Mouse (Mus musculus) stomach, embryonic 16.5 days (tissue): ENCODE measurements around the gene Arid3b. TPM values are rescaled to one million over a fixed set of nuclear protein-coding genes. Genes with fewer than 3 reads are reported as not detected.

Experiments used
- ATAC-seq: fragments of 200-750 bp; cut with Nextera tagmentation; 2 replicates; pipeline ENCODE4 v1.8.0; 2017; ENCODE audit warnings: moderate number of reproducible peaks, moderate TSS enrichment; ENCODE audit not compliant: insufficient read depth, low FRiP score
- H3K27ac ChIP-seq: fragments of 300-500 bp; sonication (generic); 2 replicates; pipeline ENCODE4 v1.5.1; 2014; ENCODE audit warnings: low read length
- H3K27me3 ChIP-seq: fragments of 300-500 bp; sonication (generic); 2 replicates; pipeline ENCODE4 v1.6.1; 2014; ENCODE audit warnings: low read length, control low read depth, mixed read lengths; ENCODE audit not compliant: control insufficient read depth, insufficient read depth
- H3K36me3 ChIP-seq: fragments of 300-500 bp; sonication (generic); 2 replicates; pipeline ENCODE4 v1.6.1; 2014; ENCODE audit warnings: low read length; ENCODE audit not compliant: control insufficient read depth, insufficient read depth
- H3K4me1 ChIP-seq: fragments of 300-500 bp; sonication (generic); 2 replicates; pipeline ENCODE4 v1.6.1; 2014; ENCODE audit warnings: low read length, control low read depth, mixed read lengths; ENCODE audit not compliant: control insufficient read depth, insufficient read depth
- H3K4me2 ChIP-seq: fragments of 300-500 bp; sonication (generic); 2 replicates; pipeline ENCODE4 v1.6.1; 2014; ENCODE audit warnings: low read depth, low read length, mixed read lengths
- H3K4me3 ChIP-seq: fragments of 300-500 bp; sonication (generic); replicated peaks from 2 replicates; pipeline ENCODE4 v1.5.1; 2014; ENCODE audit warnings: mild to moderate bottlenecking, low read length
- H3K9ac ChIP-seq: fragments of 300-500 bp; sonication (generic); 2 replicates; pipeline ENCODE4 v1.6.1; 2014; ENCODE audit warnings: low read length
- H3K9me3 ChIP-seq: fragments of 300-500 bp; sonication (generic); replicated peaks from 2 replicates; pipeline ENCODE4 v1.6.1; 2016; ENCODE audit warnings: low read length, control low read depth; ENCODE audit not compliant: control insufficient read depth
- WGBS: fragments of 180-500 bp; shearing (Covaris S2); extraction: QIAGEN DNeasy Blood & Tissue Kit; methylation state at CpG from one replicate; pipeline ENCODE4 v1.1.7; 2014; 5-methylcytosine and 5-hydroxymethylcytosine counted together
- polyA plus RNA-seq: library from polyadenylated mRNA; unstranded; fragments of >200 nt; fragmentation: Nextera tagmentation; extraction: Ambion mirVana; gene quantifications from 2 replicates; pipeline ENCODE4 v1.2.1, GENCODE M21; 2015

Gene Arid3b
- polyA plus RNA-seq, 1 experiment from 2014 or later, result 4.5 TPM

- ATAC-seq, result no peak
- no peak overlapping the region for H3K4me3 ChIP-seq
- peaks cover 10% of the 10 kb centered on the region for H3K27me3 ChIP-seq
- no peaks in the 10 kb centered on the region for H3K9me3 ChIP-seq
- no peaks in the 10 kb centered on the region for H3K36me3 ChIP-seq
- H3K4me2 ChIP-seq, result 0 out of 2 replicates have a peak overlapping the region, but pooled peaks have one; percentile 12
- H3K27ac ChIP-seq, result no peak overlapping the region
- H3K4me1 ChIP-seq, result peaks cover 27% of the 10 kb centered on the region
- no peak overlapping the region for H3K9ac ChIP-seq
- 33% methylated on average over 11 of the region's 11 CpGs for WGBS
Measured at GRCm38 (mm10) chr9:57834629-57835417, 1.8 kb downstream of the Arid3b start.

DNA sequence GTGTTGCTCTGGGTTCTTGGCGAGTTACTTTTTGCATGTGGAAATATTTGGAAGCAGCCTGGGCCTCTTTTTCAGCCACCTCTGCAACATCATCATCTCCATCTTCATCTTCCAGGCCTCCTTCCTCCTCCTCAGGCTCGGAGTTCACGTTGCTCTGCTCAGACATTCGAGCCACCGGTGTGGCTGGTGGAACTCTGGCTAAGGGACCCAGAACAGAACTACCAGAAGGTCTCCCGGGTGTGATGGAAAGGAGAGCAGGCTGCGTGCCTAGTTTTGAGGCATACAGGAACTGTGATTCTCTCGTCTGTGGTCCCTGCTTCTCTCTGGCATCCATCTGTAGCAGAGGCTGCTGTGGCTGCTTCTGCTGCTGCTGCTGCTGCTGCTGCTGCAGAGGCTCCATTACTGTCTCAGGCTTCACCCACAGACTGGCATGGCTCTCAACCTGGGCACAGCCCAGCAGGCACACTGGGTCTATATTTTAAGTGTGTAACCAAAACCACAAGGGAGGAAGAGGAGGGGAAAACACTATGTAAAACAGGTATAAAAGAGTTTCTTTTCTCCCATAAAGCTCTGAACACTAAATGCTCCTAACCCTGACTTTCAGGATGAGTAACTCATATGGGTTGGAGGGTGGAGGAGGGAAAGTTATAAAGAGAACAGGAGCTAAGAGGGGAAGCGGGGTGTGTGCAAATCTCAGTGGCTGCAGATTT is 2.7 kb downstream of the Arid3b start:
- H3K9me3 ChIP-seq, result no peaks in the 10 kb centered on the region
- H3K36me3 ChIP-seq, result no peaks in the 10 kb centered on the region
- H3K4me2 ChIP-seq, result no peak overlapping the region
- peaks cover 16% of the 10 kb centered on the region for H3K27me3 ChIP-seq
- peaks cover 27% of the 10 kb centered on the region for H3K4me1 ChIP-seq
- no peak for ATAC-seq
- no peak overlapping the region for H3K9ac ChIP-seq
- no peak overlapping the region for H3K27ac ChIP-seq
- 86% methylated on average over 9 of the region's 9 CpGs for WGBS
- no peak overlapping the region for H3K4me3 ChIP-seq

DNA sequence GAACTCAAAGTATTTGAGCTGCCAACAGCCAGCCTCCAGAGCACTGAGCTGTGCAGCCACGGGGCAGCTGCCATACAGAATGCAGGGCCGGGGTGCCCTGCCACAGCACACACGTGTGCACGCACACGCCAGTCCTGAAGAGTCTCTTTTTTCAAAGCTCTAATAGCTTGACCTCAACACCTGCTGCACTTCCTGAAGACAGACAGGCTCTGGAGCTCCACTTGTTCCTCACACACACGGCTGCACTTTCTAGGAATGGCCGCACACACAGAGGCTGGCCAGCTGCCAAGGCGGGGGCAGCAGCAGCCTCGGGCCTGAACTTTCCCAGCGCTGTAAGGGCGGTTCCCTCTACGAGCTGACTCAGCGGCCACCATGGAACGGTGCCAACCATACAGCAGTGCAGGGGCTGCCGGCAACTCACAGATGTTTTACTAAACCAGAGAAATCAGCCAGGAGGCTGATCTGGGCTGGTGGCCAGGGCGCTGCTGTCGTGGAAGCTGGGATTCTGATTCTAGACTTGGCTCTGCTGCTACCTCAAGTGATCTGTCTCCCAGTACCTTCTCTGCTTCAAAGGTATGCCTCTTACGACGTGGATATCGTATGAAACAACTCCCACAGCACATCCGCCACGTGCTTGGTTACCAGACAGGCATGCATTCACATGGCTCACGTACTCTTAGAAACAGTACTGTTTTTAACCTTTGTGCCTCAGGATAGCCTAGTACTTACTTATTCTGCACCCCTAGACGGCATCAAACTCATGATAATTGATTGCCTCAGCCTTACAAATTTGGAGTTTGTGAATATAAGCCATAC is 5.1 kb downstream of the Arid3b start:
- Histone ChIP-seq H3K4me3 (peak overlapping the region; percentile 12; the same call in 1 of the 2 replicates), H3K36me3 (no peaks in the 10 kb centered on the region), H3K27ac (peak overlapping the region; percentile 50; the same call in 1 of the 2 replicates), H3K9me3 (no peaks in the 10 kb centered on the region), H3K27me3 (peaks cover 21% of the 10 kb centered on the region), H3K4me2 (peak overlapping the region; percentile 30), H3K9ac (no peak overlapping the region), H3K4me1 (peaks cover 24% of the 10 kb centered on the region)
- peak; percentile 98 for ATAC-seq
- WGBS, result 4% methylated on average over 24 of the region's 24 CpGs

GRCm38 (mm10) chr9:57829812-57830557 is 6.6 kb downstream of the Arid3b start:
- ATAC-seq, result no peak
- H3K27me3 ChIP-seq, result peaks cover 21% of the 10 kb centered on the region

DNA sequence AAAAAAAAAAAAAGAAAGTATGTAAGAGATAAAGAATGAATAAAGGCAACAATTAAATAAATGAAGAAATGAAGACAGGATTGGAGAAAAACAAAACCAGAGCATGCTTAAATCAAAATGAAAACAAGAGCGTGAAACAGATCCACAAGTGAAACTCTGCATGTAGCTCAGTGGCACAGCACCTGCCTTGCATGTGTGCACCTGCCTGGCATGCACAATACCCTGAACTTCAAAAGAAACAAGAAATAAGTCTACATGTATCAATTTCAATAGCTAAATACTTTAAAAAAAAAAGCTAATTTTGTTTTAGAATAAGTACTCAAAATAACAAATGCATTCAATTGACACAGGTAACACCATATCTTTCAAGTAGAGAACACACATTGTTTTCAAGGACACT is 13.2 kb downstream of the Arid3b start:
- no peak for ATAC-seq

More at GRCm38 (mm10) chr9:57829812-57830557, 6.6 kb downstream of the Arid3b start:
- WGBS, result 70% methylated on average over 6 of the region's 6 CpGs
- no peak overlapping the region for H3K27ac ChIP-seq
- H3K9me3 ChIP-seq, result no peaks in the 10 kb centered on the region
- peaks cover 19% of the 10 kb centered on the region for H3K4me1 ChIP-seq
- H3K9ac ChIP-seq, result no peak overlapping the region
- H3K4me2 ChIP-seq, result no peak overlapping the region
- no peaks in the 10 kb centered on the region for H3K36me3 ChIP-seq
- H3K4me3 ChIP-seq, result no peak overlapping the region

DNA sequence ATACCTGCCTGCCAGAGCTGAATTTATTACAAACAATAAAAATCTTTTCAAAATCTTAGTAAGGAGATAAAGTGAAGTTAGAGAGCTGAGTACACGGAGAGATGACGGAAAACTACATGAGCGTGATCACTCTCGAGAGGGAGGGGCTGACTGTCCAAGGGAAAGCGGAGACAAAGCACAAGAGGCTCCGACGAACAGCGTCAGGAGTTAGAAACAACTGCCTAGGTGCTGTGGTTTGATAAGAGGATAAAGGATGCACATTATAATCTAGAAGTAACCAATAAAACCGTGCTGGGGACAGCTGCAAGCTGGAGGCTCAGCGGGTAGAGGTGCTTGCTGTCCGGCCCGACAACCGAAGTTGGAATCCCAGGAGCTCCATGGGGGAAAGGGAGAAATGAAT is 13.8 kb downstream of the Arid3b start:
- peaks cover 1% of the 10 kb centered on the region; the same call in 1 of the 2 replicates for H3K4me1 ChIP-seq
- no peak overlapping the region for H3K4me2 ChIP-seq
- no peak overlapping the region for H3K9ac ChIP-seq
- no peak overlapping the region for H3K27ac ChIP-seq
- H3K36me3 ChIP-seq, result no peaks in the 10 kb centered on the region
- H3K27me3 ChIP-seq, result no peaks in the 10 kb centered on the region
- H3K4me3 ChIP-seq, result no peak overlapping the region
- no peaks in the 10 kb centered on the region for H3K9me3 ChIP-seq
- WGBS, result 63% methylated on average over 13 of the region's 13 CpGs
- no peak for ATAC-seq

More for the DNA sequence above, 13.2 kb downstream of the Arid3b start:
- Histone ChIP-seq H3K9ac (no peak overlapping the region), H3K4me2 (no peak overlapping the region), H3K27me3 (peaks cover 3% of the 10 kb centered on the region; the same call in 1 of the 2 replicates), H3K9me3 (no peaks in the 10 kb centered on the region), H3K27ac (no peak overlapping the region), H3K36me3 (no peaks in the 10 kb centered on the region), H3K4me3 (no peak overlapping the region), H3K4me1 (no peaks in the 10 kb centered on the region)
- 86% methylated on average over 1 of the region's 1 CpGs for WGBS

DNA sequence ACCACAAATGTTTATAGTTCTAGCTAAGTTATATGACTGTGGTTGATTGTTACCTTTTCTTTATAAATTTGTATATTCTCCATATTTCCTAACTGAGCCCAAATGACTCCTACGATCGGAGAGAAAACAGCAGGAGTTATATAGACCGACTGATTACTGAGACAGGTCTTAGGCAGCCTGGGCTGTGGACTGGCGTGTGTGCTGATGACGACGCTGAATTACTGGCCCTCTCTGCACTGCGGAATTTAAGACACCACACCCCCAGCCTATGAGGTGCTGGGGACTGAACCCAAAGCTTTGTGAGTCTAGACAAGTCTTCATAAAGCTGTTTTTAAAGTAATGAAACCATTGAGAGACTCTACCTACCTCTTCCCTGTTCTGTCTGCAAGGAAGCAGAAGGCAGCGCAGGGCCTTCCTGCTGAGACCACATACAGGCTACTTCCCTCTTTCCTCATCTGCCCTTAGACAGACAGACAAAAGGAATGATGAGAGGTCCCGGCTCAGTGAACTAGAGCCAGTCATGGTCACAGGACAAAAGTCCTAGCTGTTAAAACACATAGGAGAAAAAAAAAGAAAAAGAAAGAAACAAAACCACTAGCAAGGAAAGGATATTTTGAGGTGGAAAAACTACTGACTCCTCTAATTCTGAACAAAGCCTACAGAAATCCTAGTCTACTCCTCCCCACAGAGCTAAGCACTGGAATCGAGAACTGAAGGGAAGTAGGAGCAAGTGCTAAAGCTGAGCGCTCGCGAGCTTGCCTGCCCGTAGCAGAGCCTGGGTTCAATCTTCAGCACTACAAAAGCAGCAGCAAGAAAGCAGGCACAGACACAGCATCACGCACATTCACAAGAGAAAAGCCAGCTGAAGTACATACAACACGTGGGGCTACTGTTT is 16.2 kb downstream of the Arid3b start:
- Histone ChIP-seq H3K27ac (no peak overlapping the region), H3K4me1 (peaks cover 12% of the 10 kb centered on the region; the same call in 1 of the 2 replicates), H3K36me3 (no peaks in the 10 kb centered on the region), H3K4me3 (no peak overlapping the region), H3K4me2 (no peak overlapping the region), H3K9ac (no peak overlapping the region), H3K9me3 (no peaks in the 10 kb centered on the region), H3K27me3 (no peaks in the 10 kb centered on the region)
- WGBS, result 62% methylated on average over 16 of the region's 16 CpGs
- no peak for ATAC-seq
